Mouse (Mus musculus): ENCODE measurements around the gene Nos1ap.

Nos1ap gene

GRCm38 (mm10) chr1:170448244-170448643, 141.4 kb downstream of the Nos1ap start:
- in situ Hi-C loops (cut with MboI; ENCODE audit: low pct_unique_long_range_greater_than_20kb in 1 of 2, low sequenced_read_pairs in 2 of 2, unreplicated experiment in 1 of 2), result no loop called here

DNA sequence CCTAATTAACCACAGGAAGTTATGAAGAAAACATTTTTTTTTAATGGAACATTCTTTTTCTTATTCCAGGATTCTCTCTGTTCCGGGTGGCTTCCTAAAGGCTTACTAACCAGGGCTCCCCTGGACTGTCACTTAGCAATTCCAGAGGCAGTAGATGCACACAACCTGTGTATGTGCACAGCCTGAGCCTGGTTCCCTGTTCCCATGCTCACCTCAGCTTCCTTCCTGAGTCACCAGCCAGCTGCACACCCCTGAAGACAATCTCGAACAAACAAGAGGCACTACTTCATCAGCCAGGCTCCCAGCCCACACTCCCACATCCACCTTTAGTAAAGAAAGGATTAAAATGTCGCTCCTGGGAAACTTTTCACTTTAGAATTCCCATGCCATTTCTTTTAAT, 144.2 kb downstream of the Nos1ap start:
- in situ Hi-C loops (cut with MboI; ENCODE audit: low pct_unique_long_range_greater_than_20kb in 1 of 2, low sequenced_read_pairs in 2 of 2, unreplicated experiment in 1 of 2), result no loop called here

DNA sequence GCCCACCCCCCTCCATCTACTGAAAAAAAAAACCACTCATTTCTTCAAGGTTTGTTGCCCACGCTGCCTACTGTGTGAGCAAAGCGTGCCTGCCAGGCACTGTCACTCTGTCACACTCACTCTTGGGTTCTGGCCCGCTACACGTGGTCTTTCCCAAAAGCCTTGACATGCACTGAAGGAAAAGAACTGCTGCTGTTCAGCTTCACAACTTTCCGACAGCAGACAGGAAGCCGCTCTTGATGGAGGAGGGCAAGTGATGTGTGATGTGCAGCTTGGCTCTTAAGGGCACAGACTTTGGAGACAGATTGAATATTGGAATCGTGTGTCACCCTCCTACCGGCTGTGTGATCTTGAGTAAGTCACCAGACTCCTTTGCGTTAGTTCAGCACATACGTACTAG, 149.3 kb downstream of the Nos1ap start:
- in situ Hi-C loops (cut with MboI; ENCODE audit: low pct_unique_long_range_greater_than_20kb in 1 of 2, low sequenced_read_pairs in 2 of 2, unreplicated experiment in 1 of 2), result no loop called here

GRCm38 (mm10) chr1:170438471-170439151, 151.1 kb downstream of the Nos1ap start:
- in situ Hi-C loops (cut with MboI; ENCODE audit: low pct_unique_long_range_greater_than_20kb in 1 of 2, low sequenced_read_pairs in 2 of 2, unreplicated experiment in 1 of 2), result no loop called here

- in situ Hi-C loops (cut with MboI; ENCODE audit: low pct_unique_long_range_greater_than_20kb in 1 of 2, low sequenced_read_pairs in 2 of 2, unreplicated experiment in 1 of 2), result no loop called here
Measured at GRCm38 (mm10) chr1:170434146-170434545, 155.5 kb downstream of the Nos1ap start.

- in situ Hi-C loops (cut with MboI; ENCODE audit: low pct_unique_long_range_greater_than_20kb in 1 of 2, low sequenced_read_pairs in 2 of 2, unreplicated experiment in 1 of 2), result no loop called here
Measured at GRCm38 (mm10) chr1:170433661-170434060, 156.0 kb downstream of the Nos1ap start.

DNA sequence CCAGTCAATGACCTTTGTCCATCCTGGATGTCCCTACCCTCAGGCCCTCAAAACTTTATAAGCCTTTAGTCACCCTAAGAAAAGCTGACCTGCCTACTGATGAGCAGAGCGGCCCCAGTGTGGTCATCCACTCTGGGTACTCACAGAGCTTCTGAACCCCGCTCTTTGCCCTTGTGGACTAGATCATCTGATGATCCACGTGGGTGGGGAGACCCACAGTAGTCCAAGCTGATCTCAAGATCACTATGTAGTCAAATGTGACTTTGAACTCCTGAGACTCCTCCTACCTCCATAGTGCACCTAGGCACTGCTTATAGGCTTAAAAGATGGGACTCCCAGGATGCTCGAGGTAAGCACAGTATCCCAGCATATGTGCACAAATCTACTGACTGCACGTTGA, 157.4 kb downstream of the Nos1ap start:
- in situ Hi-C loops (cut with MboI; ENCODE audit: low pct_unique_long_range_greater_than_20kb in 1 of 2, low sequenced_read_pairs in 2 of 2, unreplicated experiment in 1 of 2), result no loop called here

DNA sequence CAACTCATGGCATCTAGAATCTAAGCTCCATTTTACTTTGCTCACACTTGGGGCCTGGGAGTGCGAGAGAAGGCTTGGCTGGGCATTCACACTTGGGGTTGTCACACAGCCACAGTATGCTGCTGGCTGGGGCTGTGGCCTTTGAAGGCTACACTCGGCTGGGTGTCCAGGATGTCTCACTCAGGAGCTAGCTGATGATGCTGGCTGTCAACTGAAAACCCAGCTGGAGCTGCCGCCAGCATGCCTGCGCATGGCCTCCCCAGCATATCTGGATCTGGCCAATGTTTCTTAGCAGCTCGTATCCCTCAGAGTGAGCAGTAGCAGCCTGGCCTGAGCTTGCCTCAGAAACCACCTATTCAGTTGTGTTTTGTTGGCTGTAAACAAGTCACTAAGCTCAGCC, 158.3 kb downstream of the Nos1ap start:
- in situ Hi-C loops (cut with MboI; ENCODE audit: low pct_unique_long_range_greater_than_20kb in 1 of 2, low sequenced_read_pairs in 2 of 2, unreplicated experiment in 1 of 2), result no loop called here

- in situ Hi-C loops (cut with MboI; ENCODE audit: low pct_unique_long_range_greater_than_20kb in 1 of 2, low sequenced_read_pairs in 2 of 2, unreplicated experiment in 1 of 2), result no loop called here
Measured at GRCm38 (mm10) chr1:170430660-170431059, 159.0 kb downstream of the Nos1ap start.

GRCm38 (mm10) chr1:170429656-170430055, 160.0 kb downstream of the Nos1ap start:
- in situ Hi-C loops (cut with MboI; ENCODE audit: low pct_unique_long_range_greater_than_20kb in 1 of 2, low sequenced_read_pairs in 2 of 2, unreplicated experiment in 1 of 2), result no loop called here

DNA sequence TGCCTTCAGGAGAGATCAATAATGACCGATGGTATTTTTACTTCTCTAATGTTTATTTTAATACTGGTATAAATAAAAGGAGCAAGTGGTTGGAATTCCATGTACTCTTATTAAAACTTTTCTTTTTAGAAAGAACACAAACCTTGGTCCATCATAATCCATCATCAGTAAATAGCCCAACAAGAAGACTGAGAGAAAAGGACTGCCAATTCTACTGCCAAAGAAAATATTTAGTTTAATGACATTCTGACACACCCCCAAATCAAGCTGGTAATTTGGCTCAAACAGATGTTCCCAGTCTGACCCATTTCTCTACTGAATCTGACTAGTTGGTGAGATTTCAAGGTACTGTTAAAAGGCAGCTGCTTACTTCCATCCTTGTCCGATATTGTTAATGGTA, 161.5 kb downstream of the Nos1ap start:
- in situ Hi-C loops (cut with MboI; ENCODE audit: low pct_unique_long_range_greater_than_20kb in 1 of 2, low sequenced_read_pairs in 2 of 2, unreplicated experiment in 1 of 2), result no loop called here

- in situ Hi-C loops (cut with MboI; ENCODE audit: low pct_unique_long_range_greater_than_20kb in 1 of 2, low sequenced_read_pairs in 2 of 2, unreplicated experiment in 1 of 2), result no loop called here
Measured at GRCm38 (mm10) chr1:170424258-170424889, 165.3 kb downstream of the Nos1ap start.

- in situ Hi-C loops (cut with MboI; ENCODE audit: low pct_unique_long_range_greater_than_20kb in 1 of 2, low sequenced_read_pairs in 2 of 2, unreplicated experiment in 1 of 2), result no loop called here
Measured at GRCm38 (mm10) chr1:170423048-170423447, 166.6 kb downstream of the Nos1ap start.

- in situ Hi-C loops (cut with MboI; ENCODE audit: low pct_unique_long_range_greater_than_20kb in 1 of 2, low sequenced_read_pairs in 2 of 2, unreplicated experiment in 1 of 2), result no loop called here
Measured at GRCm38 (mm10) chr1:170422188-170422587, 167.5 kb downstream of the Nos1ap start.

GRCm38 (mm10) chr1:170419961-170420360, 169.7 kb downstream of the Nos1ap start:
- in situ Hi-C loops (cut with MboI; ENCODE audit: low pct_unique_long_range_greater_than_20kb in 1 of 2, low sequenced_read_pairs in 2 of 2, unreplicated experiment in 1 of 2), result no loop called here

GRCm38 (mm10) chr1:170418131-170418530, 171.5 kb downstream of the Nos1ap start:
- in situ Hi-C loops (cut with MboI; ENCODE audit: low pct_unique_long_range_greater_than_20kb in 1 of 2, low sequenced_read_pairs in 2 of 2, unreplicated experiment in 1 of 2), result no loop called here

GRCm38 (mm10) chr1:170416967-170417366, 172.7 kb downstream of the Nos1ap start:
- in situ Hi-C loops (cut with MboI; ENCODE audit: low pct_unique_long_range_greater_than_20kb in 1 of 2, low sequenced_read_pairs in 2 of 2, unreplicated experiment in 1 of 2), result no loop called here

GRCm38 (mm10) chr1:170416206-170416605, 173.5 kb downstream of the Nos1ap start:
- in situ Hi-C loops (cut with MboI; ENCODE audit: low pct_unique_long_range_greater_than_20kb in 1 of 2, low sequenced_read_pairs in 2 of 2, unreplicated experiment in 1 of 2), result no loop called here

DNA sequence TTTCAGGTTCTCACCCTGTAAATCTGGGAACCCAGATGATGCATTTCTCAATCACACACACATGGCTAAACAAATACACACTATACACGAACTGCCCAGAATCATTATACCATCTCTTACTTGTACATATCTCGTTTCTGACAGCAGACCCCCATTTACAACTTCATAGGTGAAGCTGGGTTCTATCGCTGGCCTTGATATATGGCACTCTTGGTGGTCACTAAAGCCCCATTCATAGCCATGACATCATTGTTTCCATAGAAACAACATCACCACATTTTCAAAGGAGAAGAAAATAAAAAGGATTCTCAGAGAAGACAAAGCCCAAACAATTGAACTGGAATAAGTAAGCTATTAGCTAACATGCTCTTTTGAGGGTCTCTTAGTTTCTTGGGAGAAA, 174.3 kb downstream of the Nos1ap start:
- in situ Hi-C loops (cut with MboI; ENCODE audit: low pct_unique_long_range_greater_than_20kb in 1 of 2, low sequenced_read_pairs in 2 of 2, unreplicated experiment in 1 of 2), result no loop called here

All from mouse embryonic stem cell (cell line).